Mouse (Mus musculus): ENCODE results near the gene Rmnd5b. TPM values are rescaled to one million over a fixed set of nuclear protein-coding genes. Genes with fewer than 3 reads are reported as not detected.
A peak's percentile ranks its signal among the peaks of the same experiment; 100 is the strongest.
"Not testable (repeated sequence)": the region's sequence is repeated elsewhere in the genome, so short reads cannot be mapped to it uniquely, and the experiment has no call there.

Gene Rmnd5b
- polyA plus RNA-seq, 1 experiment from 2014 or later, result 51.9 TPM

- WGBS, result 61% methylated on average over 15 of the region's 15 CpGs
- H3K27me3 ChIP-seq (ENCODE audit: insufficient read depth, low read length), result no peaks in the 10 kb centered on the region
- H3K4me3 ChIP-seq (ENCODE audit: low read length), result no peak overlapping the region
- H3K4me2 ChIP-seq (replicated peaks; ENCODE audit: low read depth, low read length), result no peak overlapping the region
- no peak for ATAC-seq (ENCODE audit: low FRiP score, low TSS enrichment)
- peak overlapping the region; percentile 35; the same call in 1 of the 2 replicates for H3K9ac ChIP-seq (replicated peaks; ENCODE audit: low read length)
- H3K9me3 ChIP-seq (ENCODE audit: low read length), result no peaks in the 10 kb centered on the region
- peaks cover 23% of the 10 kb centered on the region for H3K36me3 ChIP-seq (ENCODE audit: insufficient read depth, low read length)
- no peak overlapping the region for H3K27ac ChIP-seq (ENCODE audit: low read length)
- peaks cover 26% of the 10 kb centered on the region for H3K4me1 ChIP-seq (ENCODE audit: insufficient read depth, low read length)
Measured at GRCm38 (mm10) chr11:51643761-51644160, 8.1 kb upstream of the Rmnd5b start.

GRCm38 (mm10) chr11:51643202-51643601 lies 7.5 kb upstream of the Rmnd5b start:
- peaks cover 23% of the 10 kb centered on the region for H3K36me3 ChIP-seq (ENCODE audit: insufficient read depth, low read length)
- 74% methylated on average over 9 of the region's 9 CpGs for WGBS
- no peak overlapping the region for H3K27ac ChIP-seq (ENCODE audit: low read length)
- H3K27me3 ChIP-seq (ENCODE audit: insufficient read depth, low read length), result no peaks in the 10 kb centered on the region
- no peak overlapping the region for H3K9ac ChIP-seq (replicated peaks; ENCODE audit: low read length)
- H3K4me2 ChIP-seq (replicated peaks; ENCODE audit: low read depth, low read length), result no peak overlapping the region
- no peaks in the 10 kb centered on the region for H3K9me3 ChIP-seq (ENCODE audit: low read length)
- ATAC-seq (ENCODE audit: low FRiP score, low TSS enrichment), result no peak
- peaks cover 22% of the 10 kb centered on the region for H3K4me1 ChIP-seq (ENCODE audit: insufficient read depth, low read length)
- H3K4me3 ChIP-seq (ENCODE audit: low read length), result no peak overlapping the region

GRCm38 (mm10) chr11:51640748-51641147 lies 5.1 kb upstream of the Rmnd5b start:
- WGBS, result 83% methylated on average over 7 of the region's 7 CpGs
- H3K9ac ChIP-seq (replicated peaks; ENCODE audit: low read length), result no peak overlapping the region
- H3K4me1 ChIP-seq (ENCODE audit: insufficient read depth, low read length), result peaks cover 25% of the 10 kb centered on the region
- no peak overlapping the region for H3K4me3 ChIP-seq (ENCODE audit: low read length)
- H3K4me2 ChIP-seq (replicated peaks; ENCODE audit: low read depth, low read length), result no peak overlapping the region
- H3K27ac ChIP-seq (ENCODE audit: low read length), result no peak overlapping the region
- no peaks in the 10 kb centered on the region for H3K27me3 ChIP-seq (ENCODE audit: insufficient read depth, low read length)
- H3K9me3 ChIP-seq (ENCODE audit: low read length), result no peaks in the 10 kb centered on the region
- no peak for ATAC-seq (ENCODE audit: low FRiP score, low TSS enrichment)
- H3K36me3 ChIP-seq (ENCODE audit: insufficient read depth, low read length), result peaks cover 23% of the 10 kb centered on the region

GRCm38 (mm10) chr11:51638497-51638896 lies 2.8 kb upstream of the Rmnd5b start:
- Histone ChIP-seq H3K27ac (ENCODE audit: low read length) (peak overlapping the region; percentile 80), H3K4me2 (replicated peaks; ENCODE audit: low read depth, low read length) (peak overlapping the region; percentile 38), H3K9ac (replicated peaks; ENCODE audit: low read length) (no peak overlapping the region), H3K4me3 (ENCODE audit: low read length) (no peak overlapping the region), H3K36me3 (ENCODE audit: insufficient read depth, low read length) (peaks cover 7% of the 10 kb centered on the region; the same call in 1 of the 2 replicates), H3K9me3 (ENCODE audit: low read length) (no peaks in the 10 kb centered on the region), H3K4me1 (ENCODE audit: insufficient read depth, low read length) (peaks cover 25% of the 10 kb centered on the region), H3K27me3 (ENCODE audit: insufficient read depth, low read length) (no peaks in the 10 kb centered on the region)
- no peak for ATAC-seq (ENCODE audit: low FRiP score, low TSS enrichment)
- WGBS, result 67% methylated on average over 5 of the region's 5 CpGs

- WGBS, result 5% methylated on average over 17 of the region's 17 CpGs
- peak overlapping the region; percentile 12 for H3K4me3 ChIP-seq (ENCODE audit: low read length)
Measured at GRCm38 (mm10) chr11:51637971-51638414, 2.3 kb upstream of the Rmnd5b start.

GRCm38 (mm10) chr11:51636323-51636684 lies 608 bp upstream of the Rmnd5b start:
- Histone ChIP-seq H3K9ac (replicated peaks; ENCODE audit: low read length) (peak overlapping the region; percentile 85), H3K27ac (ENCODE audit: low read length) (peak overlapping the region; percentile 87), H3K36me3 (ENCODE audit: insufficient read depth, low read length) (peaks cover 4% of the 10 kb centered on the region; the same call in 1 of the 2 replicates), H3K4me1 (ENCODE audit: insufficient read depth, low read length) (peaks cover 38% of the 10 kb centered on the region), H3K9me3 (ENCODE audit: low read length) (no peaks in the 10 kb centered on the region), H3K27me3 (ENCODE audit: insufficient read depth, low read length) (no peaks in the 10 kb centered on the region), H3K4me3 (ENCODE audit: low read length) (peak overlapping the region; percentile 86), H3K4me2 (replicated peaks; ENCODE audit: low read depth, low read length) (peak overlapping the region; percentile 92)
- peak; percentile 36; the same call in 1 of the 2 replicates for ATAC-seq (ENCODE audit: low FRiP score, low TSS enrichment)
- 6% methylated on average over 6 of the region's 6 CpGs for WGBS

More at GRCm38 (mm10) chr11:51637971-51638414, 2.3 kb upstream of the Rmnd5b start:
- Histone ChIP-seq H3K9ac (replicated peaks; ENCODE audit: low read length) (peak overlapping the region; percentile 34), H3K27me3 (ENCODE audit: insufficient read depth, low read length) (no peaks in the 10 kb centered on the region), H3K4me2 (replicated peaks; ENCODE audit: low read depth, low read length) (peak overlapping the region; percentile 38), H3K36me3 (ENCODE audit: insufficient read depth, low read length) (peaks cover 4% of the 10 kb centered on the region; the same call in 1 of the 2 replicates), H3K9me3 (ENCODE audit: low read length) (no peaks in the 10 kb centered on the region), H3K4me1 (ENCODE audit: insufficient read depth, low read length) (peaks cover 24% of the 10 kb centered on the region), H3K27ac (ENCODE audit: low read length) (peak overlapping the region; percentile 80)
- ATAC-seq (ENCODE audit: low FRiP score, low TSS enrichment), result no peak

- H3K9ac ChIP-seq (replicated peaks; ENCODE audit: low read length), result peak overlapping the region; percentile 85
- WGBS, result 15% methylated on average over 6 of the region's 6 CpGs
- peaks cover 41% of the 10 kb centered on the region for H3K4me1 ChIP-seq (ENCODE audit: insufficient read depth, low read length)
- no peak for ATAC-seq (ENCODE audit: low FRiP score, low TSS enrichment)
- no peaks in the 10 kb centered on the region for H3K27me3 ChIP-seq (ENCODE audit: insufficient read depth, low read length)
- H3K9me3 ChIP-seq (ENCODE audit: low read length), result no peaks in the 10 kb centered on the region
- peak overlapping the region; percentile 92 for H3K4me2 ChIP-seq (replicated peaks; ENCODE audit: low read depth, low read length)
- peaks cover 4% of the 10 kb centered on the region; the same call in 1 of the 2 replicates for H3K36me3 ChIP-seq (ENCODE audit: insufficient read depth, low read length)
- peak overlapping the region; percentile 87 for H3K27ac ChIP-seq (ENCODE audit: low read length)
- peak overlapping the region; percentile 86 for H3K4me3 ChIP-seq (ENCODE audit: low read length)
Measured at GRCm38 (mm10) chr11:51635127-51635524, 570 bp downstream of the Rmnd5b start.

GRCm38 (mm10) chr11:51633721-51634120 lies 2.0 kb downstream of the Rmnd5b start:
- H3K27me3 ChIP-seq (ENCODE audit: insufficient read depth, low read length), result no peaks in the 10 kb centered on the region
- H3K4me3 ChIP-seq (ENCODE audit: low read length), result no peak overlapping the region
- no peak for ATAC-seq (ENCODE audit: low FRiP score, low TSS enrichment)
- H3K4me1 ChIP-seq (ENCODE audit: insufficient read depth, low read length), result peaks cover 41% of the 10 kb centered on the region
- 97% methylated on average over 3 of the region's 3 CpGs for WGBS
- H3K9ac ChIP-seq (replicated peaks; ENCODE audit: low read length), result 0 out of 2 replicates have a peak overlapping the region, but pooled peaks have one; percentile 8
- no peak overlapping the region for H3K4me2 ChIP-seq (replicated peaks; ENCODE audit: low read depth, low read length)
- H3K36me3 ChIP-seq (ENCODE audit: insufficient read depth, low read length), result peaks cover 4% of the 10 kb centered on the region; the same call in 1 of the 2 replicates
- no peak overlapping the region for H3K27ac ChIP-seq (ENCODE audit: low read length)
- no peaks in the 10 kb centered on the region for H3K9me3 ChIP-seq (ENCODE audit: low read length)

GRCm38 (mm10) chr11:51633200-51633599 lies 2.5 kb downstream of the Rmnd5b start:
- H3K9me3 ChIP-seq (ENCODE audit: low read length); ATAC-seq (ENCODE audit: low FRiP score, low TSS enrichment); H3K36me3 ChIP-seq (ENCODE audit: insufficient read depth, low read length); H3K4me2 ChIP-seq (replicated peaks; ENCODE audit: low read depth, low read length); H3K4me3 ChIP-seq (ENCODE audit: low read length); H3K9ac ChIP-seq (replicated peaks; ENCODE audit: low read length); H3K27me3 ChIP-seq (ENCODE audit: insufficient read depth, low read length); H3K27ac ChIP-seq (ENCODE audit: low read length): not testable (repeated sequence)
- H3K4me1 ChIP-seq (ENCODE audit: insufficient read depth, low read length), result peaks cover 39% of the 10 kb centered on the region
- 94% methylated on average over 7 of the region's 7 CpGs for WGBS

- no peak overlapping the region for H3K4me3 ChIP-seq (ENCODE audit: low read length)
- H3K36me3 ChIP-seq (ENCODE audit: insufficient read depth, low read length), result peaks cover 12% of the 10 kb centered on the region
- peaks cover 32% of the 10 kb centered on the region for H3K4me1 ChIP-seq (ENCODE audit: insufficient read depth, low read length)
- peak; percentile 22; the same call in 1 of the 2 replicates for ATAC-seq (ENCODE audit: low FRiP score, low TSS enrichment)
- peak overlapping the region; percentile 43 for H3K27ac ChIP-seq (ENCODE audit: low read length)
- no peaks in the 10 kb centered on the region for H3K27me3 ChIP-seq (ENCODE audit: insufficient read depth, low read length)
- no peak overlapping the region for H3K4me2 ChIP-seq (replicated peaks; ENCODE audit: low read depth, low read length)
- no peaks in the 10 kb centered on the region for H3K9me3 ChIP-seq (ENCODE audit: low read length)
- H3K9ac ChIP-seq (replicated peaks; ENCODE audit: low read length), result no peak overlapping the region
- 57% methylated on average over 6 of the region's 6 CpGs for WGBS
Measured at GRCm38 (mm10) chr11:51632130-51632753, 3.5 kb downstream of the Rmnd5b start.

Data from kidney, embryonic 16.5 days (tissue).